Mouse (Mus musculus) urinary bladder, postnatal 14 days (tissue): Measurements from ENCODE around the gene 5530400C23Rik.
"Not testable (repeated sequence)": the region's sequence is repeated elsewhere in the genome, so short reads cannot be mapped to it uniquely, and the experiment has no call there.

Experiments used
- DNase-seq: peaks from one replicate; pipeline ENCODE4 v3.0.0; 2021; ENCODE audit warnings: low spot score

5530400C23Rik gene

GRCm38 (mm10) chr6:133291916-133292315 is at the start of gene 5530400C23Rik:
5530400C23Rik (plus strand) TSS chr6:133292216.
- DNase-seq = not testable (repeated sequence)

GRCm38 (mm10) chr6:133305952-133306715 is 14.1 kb downstream of the 5530400C23Rik start:
- no peak for DNase-seq

GRCm38 (mm10) chr6:133313896-133314295 is 21.9 kb downstream of the 5530400C23Rik start:
- not testable (repeated sequence) for DNase-seq

- no peak for DNase-seq
These were observed 46.5 kb downstream of the 5530400C23Rik start for GRCm38 (mm10) chr6:133338535-133338934.

- peak; percentile 43 for DNase-seq
These were observed 49.7 kb downstream of the 5530400C23Rik start for GRCm38 (mm10) chr6:133341731-133342130.
